Comparison of ENCODE assay signal across 7 mouse cellular contexts in the genomic region with DNA sequence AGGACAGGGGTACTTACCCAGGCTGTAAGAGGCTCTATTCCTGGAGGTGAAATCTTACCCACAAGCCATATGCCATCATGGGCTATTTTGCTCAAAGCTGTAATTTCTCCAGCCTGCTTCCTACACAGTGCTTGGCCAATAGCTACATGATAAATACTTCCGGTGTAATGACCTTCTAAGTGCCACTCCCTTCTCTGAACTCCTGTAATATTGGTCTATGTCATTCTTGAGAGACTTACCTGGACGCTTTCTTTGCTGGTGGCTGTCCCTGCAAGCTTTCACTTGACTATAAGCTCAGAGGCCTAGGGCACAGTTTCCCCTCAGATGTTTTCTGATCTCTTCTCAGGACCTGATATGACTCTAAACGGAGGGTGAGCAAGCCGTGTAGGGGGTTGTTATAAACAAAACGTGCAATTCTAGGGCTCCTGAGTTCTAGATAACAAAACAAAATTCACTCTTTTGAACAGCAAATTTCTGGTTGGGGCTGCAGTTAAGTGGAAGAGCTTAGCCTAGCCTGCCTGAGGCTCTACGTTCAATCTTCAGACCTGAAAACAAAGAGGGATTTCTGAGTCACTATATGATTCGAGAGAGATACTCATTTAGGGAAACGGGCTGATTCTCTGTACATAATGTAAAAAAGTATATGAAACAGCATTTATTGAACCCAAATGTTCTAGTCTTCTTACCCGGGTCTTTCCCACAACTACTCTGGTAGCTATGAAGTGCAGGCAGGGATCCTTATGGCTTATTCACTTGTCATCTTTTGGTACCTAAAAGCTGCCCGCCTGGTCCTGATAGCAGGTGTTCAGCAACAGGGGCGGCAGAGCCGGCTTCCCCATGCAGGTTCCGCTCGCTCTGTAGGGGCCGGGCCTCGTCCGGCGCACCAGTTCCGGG. TPM values are rescaled to one million over a fixed set of nuclear protein-coding genes. Genes with fewer than 3 reads are reported as not detected.
DNase-seq lines count a peak whose midpoint lies in the region; ATAC-seq and TF ChIP-seq lines count a peak whose summit lies in the region.

No protein-coding gene starts in this region.

- H3K9ac ChIP-seq in forebrain, embryonic 11.5 days (ENCODE audit: low read length): peak overlapping the region; percentile 70
- peak overlapping the region; percentile 94 for H3K9ac ChIP-seq in liver, embryonic 12.5 days
- peak overlapping the region; percentile 78 for H3K9ac ChIP-seq in stomach, postnatal 0 days (ENCODE audit: low read length)

- WGBS in spleen, adult 2 months: 6% methylated on average over 19 of the region's 19 CpGs
- 20% methylated on average over 19 of the region's 19 CpGs for WGBS in forebrain, embryonic 11.5 days
- WGBS in liver, embryonic 12.5 days (ENCODE audit: insufficient replicate concordance): 9% methylated on average over 19 of the region's 19 CpGs
- 10% methylated on average over 19 of the region's 19 CpGs for WGBS in stomach, postnatal 0 days

- H3K4me1 ChIP-seq in spleen, adult 2 months (ENCODE audit: control insufficient read depth, insufficient read depth, insufficient read length): peaks cover 27% of the 10 kb centered on the region; the same call in 1 of the 2 replicates
- peaks cover 14% of the 10 kb centered on the region; the same call in 1 of the 2 replicates for H3K4me1 ChIP-seq in forebrain, embryonic 11.5 days (replicated peaks; ENCODE audit: control insufficient read depth, insufficient read depth, low read length)
- peaks cover 71% of the 10 kb centered on the region for H3K4me1 ChIP-seq in liver, embryonic 12.5 days
- H3K4me1 ChIP-seq in stomach, postnatal 0 days (replicated peaks; ENCODE audit: control insufficient read depth, insufficient read depth): peaks cover 15% of the 10 kb centered on the region

- TF ChIP-seq EP300 in stomach, postnatal 0 days (optimal IDR thresholded peaks at IDR 0.05): no peak

- H3K27ac ChIP-seq in spleen, adult 2 months (ENCODE audit: insufficient read depth, low read length): peak overlapping the region; percentile 98
- peak overlapping the region; percentile 77 for H3K27ac ChIP-seq in forebrain, embryonic 11.5 days (ENCODE audit: low read depth, low read length)
- H3K27ac ChIP-seq in liver, embryonic 12.5 days: peak overlapping the region; percentile 92
- H3K27ac ChIP-seq in stomach, postnatal 0 days (replicated peaks): peak overlapping the region; percentile 97

- TF ChIP-seq CTCF in spleen, adult 2 months (IDR thresholded peaks at IDR 0.05; ENCODE audit: extremely low read depth, insufficient read depth, insufficient read length, insufficient replicate concordance): no peak
- TF ChIP-seq CTCF in stomach, postnatal 0 days (IDR thresholded peaks at IDR 0.05; ENCODE audit: low read depth): no peak

- no peaks in the 10 kb centered on the region for H3K36me3 ChIP-seq in spleen, adult 2 months (ENCODE audit: control insufficient read depth, insufficient read depth, low read length)
- no peaks in the 10 kb centered on the region for H3K36me3 ChIP-seq in forebrain, embryonic 11.5 days (ENCODE audit: control insufficient read depth, insufficient read depth, low read length)
- 0 out of 2 replicates have a peak, but pooled peaks cover 3% of the 10 kb centered on the region for H3K36me3 ChIP-seq in liver, embryonic 12.5 days
- H3K36me3 ChIP-seq in stomach, postnatal 0 days (ENCODE audit: control insufficient read depth, insufficient read depth, low read length): no peaks in the 10 kb centered on the region

- H3K27me3 ChIP-seq in spleen, adult 2 months (ENCODE audit: control insufficient read depth, insufficient read depth, low read length): no peaks in the 10 kb centered on the region
- no peaks in the 10 kb centered on the region for H3K27me3 ChIP-seq in forebrain, embryonic 11.5 days (ENCODE audit: control insufficient read depth, insufficient read depth, low read length)
- H3K27me3 ChIP-seq in liver, embryonic 12.5 days (replicated peaks): no peaks in the 10 kb centered on the region
- no peaks in the 10 kb centered on the region for H3K27me3 ChIP-seq in stomach, postnatal 0 days (ENCODE audit: control insufficient read depth, insufficient read depth, low read length)

- no peak for ATAC-seq in forebrain, embryonic 11.5 days (replicated peaks; ENCODE audit: low FRiP score)
- peak; percentile 79 for ATAC-seq in liver, embryonic 12.5 days
- ATAC-seq in stomach, postnatal 0 days (ENCODE audit: low FRiP score, low TSS enrichment): no peak

- no peak for DNase-seq in spleen, adult 2 months (ENCODE audit: low read depth in 1 of 2, low spot score in 2 of 2)
- no peak for DNase-seq in spleen, adult 12 weeks (ENCODE audit: low spot score)
- no peak for DNase-seq in forebrain, embryonic 11.5 days (ENCODE audit: low spot score)
- DNase-seq in stomach, postnatal 0 days (ENCODE audit: low spot score): no peak
- DNase-seq in right cerebral cortex, postnatal 14 days: no peak
- DNase-seq in frontal cortex, postnatal 14 days (ENCODE audit: low spot score in 2 of 2): no peak

- H3K4me3 ChIP-seq in spleen, adult 2 months (ENCODE audit: extremely low read depth, insufficient read depth, insufficient read length): peak overlapping the region; percentile 78
- H3K4me3 ChIP-seq in forebrain, embryonic 11.5 days (ENCODE audit: low read depth, low read length): peak overlapping the region; percentile 90
- H3K4me3 ChIP-seq in liver, embryonic 12.5 days: peak overlapping the region; percentile 94
- H3K4me3 ChIP-seq in stomach, postnatal 0 days (ENCODE audit: low read depth, low read length): peak overlapping the region; percentile 99

- H3K9me3 ChIP-seq in forebrain, embryonic 11.5 days (ENCODE audit: control insufficient read depth, low read length): no peaks in the 10 kb centered on the region
- H3K9me3 ChIP-seq in liver, embryonic 12.5 days (replicated peaks): no peaks in the 10 kb centered on the region
- H3K9me3 ChIP-seq in stomach, postnatal 0 days (ENCODE audit: control insufficient read depth, low read length): no peaks in the 10 kb centered on the region

- H3K4me2 ChIP-seq in forebrain, embryonic 11.5 days (ENCODE audit: low read depth, low read length, severe bottlenecking): peak overlapping the region; percentile 76
- H3K4me2 ChIP-seq in liver, embryonic 12.5 days: peak overlapping the region; percentile 81
- H3K4me2 ChIP-seq in stomach, postnatal 0 days (replicated peaks; ENCODE audit: low read depth): peak overlapping the region; percentile 55

- TF ChIP-seq POLR2A in spleen, adult 2 months (IDR thresholded peaks at IDR 0.05; ENCODE audit: low read depth, low read length): no peak

RNA-seq across cellular contexts. Expression of gene Capzb, which starts 0.8 kb away (rescaled TPM):
- 130 and 160 TPM in 2 replicates for polyA plus RNA-seq in spleen, adult 2 months (2012; rRNA removed)
- polyA plus RNA-seq in forebrain, embryonic 11.5 days (2014; fragmentation: Nextera tagmentation; extraction: Ambion mirVana): 238 and 240 TPM in 2 replicates
- 208 and 209 TPM in 2 replicates for polyA plus RNA-seq in liver, embryonic 12.5 days (2016; fragmentation: Nextera tagmentation; extraction: Ambion mirVana)
- polyA plus RNA-seq in stomach, postnatal 0 days (2015; fragmentation: Nextera tagmentation; extraction: Ambion mirVana): 341 and 344 TPM in 2 replicates
